Mouse (Mus musculus) liver, embryonic 11.5 days (tissue): ENCODE results near the gene Zfyve9. TPM values are rescaled to one million over a fixed set of nuclear protein-coding genes. Genes with fewer than 3 reads are reported as not detected.

Experiments used
- ATAC-seq: fragments of 200-750 bp; cut with Nextera tagmentation; replicated peaks from 2 replicates; pipeline ENCODE4 v1.8.0; 2017; ENCODE audit warnings: moderate number of reproducible peaks, mild to moderate bottlenecking, moderate TSS enrichment, moderate library complexity; ENCODE audit not compliant: low FRiP score
- DNase-seq: peaks from one replicate; pipeline ENCODE4 v3.0.0-alpha.2; 2017; ENCODE audit warnings: low spot score
- H3K27ac ChIP-seq: fragments of 300-500 bp; sonication (generic); 2 replicates; pipeline ENCODE4 v1.5.1; 2014; ENCODE audit warnings: mild to moderate bottlenecking, low read depth, low read length, control low read depth
- H3K27me3 ChIP-seq: fragments of 300-500 bp; sonication (generic); replicated peaks from 2 replicates; pipeline ENCODE4 v1.6.1; 2014; ENCODE audit warnings: low read length, mixed read lengths; ENCODE audit not compliant: control insufficient read depth, insufficient read depth
- H3K36me3 ChIP-seq: fragments of 300-500 bp; sonication (generic); 2 replicates; pipeline ENCODE4 v1.6.1; 2014; ENCODE audit warnings: mild to moderate bottlenecking, low read length, moderate library complexity, mixed read lengths; ENCODE audit not compliant: control insufficient read depth, insufficient read depth
- H3K4me1 ChIP-seq: fragments of 300-500 bp; sonication (generic); replicated peaks from 2 replicates; pipeline ENCODE4 v1.6.1; 2014; ENCODE audit warnings: low read length, mixed read lengths; ENCODE audit not compliant: control insufficient read depth, insufficient read depth
- H3K4me2 ChIP-seq: fragments of 300-500 bp; sonication (generic); 2 replicates; pipeline ENCODE4 v1.6.1; 2014; ENCODE audit warnings: mild to moderate bottlenecking, control low read depth, moderate library complexity
- H3K4me3 ChIP-seq: fragments of 300-500 bp; sonication (generic); 2 replicates; pipeline ENCODE4 v1.5.1; 2014; ENCODE audit warnings: low read depth, low read length, control low read depth
- H3K9ac ChIP-seq: fragments of 300-500 bp; sonication (generic); 2 replicates; pipeline ENCODE4 v1.6.1; 2014; ENCODE audit warnings: low read depth, low read length, control low read depth
- H3K9me3 ChIP-seq: fragments of 300-500 bp; sonication (generic); 2 replicates; pipeline ENCODE4 v1.6.1; 2016; ENCODE audit warnings: low read length, inconsistent platforms, mixed read lengths; ENCODE audit not compliant: control insufficient read depth
- WGBS: fragments of 180-500 bp; shearing (Covaris S2); extraction: QIAGEN DNeasy Blood & Tissue Kit; methylation state at CpG from one replicate; pipeline ENCODE4 v1.1.7; 2014; 5-methylcytosine and 5-hydroxymethylcytosine counted together
- polyA plus RNA-seq: library from polyadenylated mRNA; unstranded; fragments of >200 nt; fragmentation: Nextera tagmentation; extraction: Ambion mirVana; gene quantifications from 2 replicates; pipeline ENCODE4 v1.2.1, GENCODE M21; 2014

The Zfyve9 gene
- 1.2 and 1.9 TPM in 2 replicates for polyA plus RNA-seq

DNA sequence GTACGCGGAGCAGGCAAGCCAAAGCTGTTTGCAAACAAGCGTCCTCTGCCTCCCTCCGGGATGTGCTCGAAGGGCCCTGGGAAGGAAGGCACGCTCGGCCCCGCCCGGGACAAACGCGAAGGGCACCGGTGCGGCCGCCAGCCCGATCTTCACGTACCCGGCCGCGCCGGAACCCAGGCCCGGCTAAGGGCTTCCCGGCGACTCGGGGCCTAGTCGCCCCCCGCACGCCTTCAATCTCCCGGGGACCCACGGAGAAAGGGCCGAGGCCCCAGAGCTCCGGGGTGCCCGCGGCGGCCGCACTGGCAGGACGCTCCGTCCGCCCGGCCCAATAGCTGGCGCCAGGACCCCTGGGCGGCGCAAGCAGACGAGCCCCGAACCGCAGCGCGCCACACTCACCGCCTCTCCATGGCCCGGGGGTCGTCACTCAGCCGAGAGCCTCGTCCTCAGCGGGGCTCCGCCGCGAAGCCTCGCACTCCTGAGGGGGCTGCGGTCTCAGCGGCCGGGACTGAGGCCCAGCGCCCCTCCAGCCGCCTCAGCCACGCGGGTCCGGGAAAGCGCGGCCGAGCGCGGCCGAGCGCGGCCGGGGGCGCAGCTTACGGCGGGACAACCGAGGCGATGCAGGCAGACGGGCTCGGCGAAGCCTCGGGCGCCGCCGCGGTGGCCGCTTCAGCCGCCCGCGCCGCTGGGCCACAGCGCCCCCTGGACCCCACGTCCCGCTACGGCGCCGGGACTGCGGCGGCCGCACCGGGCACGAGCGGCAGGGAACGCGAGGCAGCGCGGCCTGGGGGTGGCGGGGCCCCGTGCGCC is at the start of gene Zfyve9:
TSS of gene Zfyve9 (minus strand) at position 742 of the 807 bp plus-strand sequence.
- Histone ChIP-seq H3K27me3 (peaks cover 4% of the 10 kb centered on the region), H3K4me3 (peak within 1 kb of the TSS; percentile 60), H3K4me1 (no peaks in the 10 kb centered on the region), H3K9me3 (no peaks in the 10 kb centered on the region), H3K4me2 (peak within 1 kb of the TSS; percentile 98), H3K27ac (peak within 1 kb of the TSS; percentile 79; the same call in 1 of the 2 replicates), H3K9ac (peak within 1 kb of the TSS; percentile 63), H3K36me3 (no peaks in the 10 kb centered on the region)
- peak; percentile 76 for DNase-seq
- under 1% methylated on average over 95 of the region's 111 CpGs for WGBS
- ATAC-seq, result peak; percentile 87

DNA sequence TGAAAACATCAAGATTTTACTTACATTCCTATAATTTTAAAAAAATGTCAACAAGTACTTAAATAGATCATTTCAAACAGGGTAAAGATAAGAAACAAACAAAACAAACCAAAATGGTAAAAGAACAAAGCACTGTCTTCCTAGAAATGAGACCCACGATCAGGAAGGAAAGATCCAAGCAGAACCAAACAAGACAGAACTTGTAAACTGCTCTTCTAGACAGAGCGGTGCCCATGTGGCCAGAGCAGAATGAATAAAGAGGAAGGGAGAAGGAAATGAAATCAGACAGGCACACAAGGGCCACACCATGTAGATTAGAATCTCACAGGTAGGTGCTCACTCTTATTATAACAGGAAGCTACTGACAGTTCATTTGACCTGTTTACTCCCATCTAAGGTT is 46.0 kb upstream of the Zfyve9 start:
- no peak overlapping the region for H3K4me2 ChIP-seq
- no peak for DNase-seq
- H3K9ac ChIP-seq, result no peak overlapping the region
- no peaks in the 10 kb centered on the region for H3K4me1 ChIP-seq
- no peak overlapping the region for H3K4me3 ChIP-seq
- WGBS, result 84% methylated on average over 2 of the region's 2 CpGs
- no peak overlapping the region for H3K27ac ChIP-seq
- H3K27me3 ChIP-seq, result no peaks in the 10 kb centered on the region
- no peaks in the 10 kb centered on the region for H3K9me3 ChIP-seq
- no peak for ATAC-seq
- H3K36me3 ChIP-seq, result peaks cover 24% of the 10 kb centered on the region

DNA sequence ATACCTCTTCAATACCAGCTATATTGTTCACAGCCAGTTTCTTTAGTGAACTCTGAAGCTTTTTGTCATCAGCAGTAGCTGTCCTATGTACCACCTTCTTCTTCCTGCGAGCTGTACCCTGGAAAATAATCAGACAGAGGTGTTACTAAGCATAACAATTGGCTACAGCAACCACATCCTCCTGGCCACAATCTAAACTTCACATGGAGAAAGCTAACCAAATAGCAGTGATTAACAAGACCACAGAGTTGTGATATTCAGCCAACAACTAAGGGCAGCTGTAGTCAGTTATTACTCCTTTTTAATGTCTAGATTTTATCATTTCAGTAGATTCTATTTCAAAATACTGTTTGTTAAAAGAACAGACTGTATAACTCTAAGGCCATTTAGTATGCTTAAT is 45.5 kb upstream of the Zfyve9 start:
- Histone ChIP-seq H3K27ac (no peak overlapping the region), H3K36me3 (peaks cover 24% of the 10 kb centered on the region), H3K9ac (no peak overlapping the region), H3K4me2 (no peak overlapping the region), H3K4me1 (no peaks in the 10 kb centered on the region), H3K9me3 (no peaks in the 10 kb centered on the region), H3K4me3 (no peak overlapping the region), H3K27me3 (no peaks in the 10 kb centered on the region)
- ATAC-seq, result no peak
- DNase-seq, result no peak
- 85% methylated on average over 1 of the region's 1 CpGs for WGBS

DNA sequence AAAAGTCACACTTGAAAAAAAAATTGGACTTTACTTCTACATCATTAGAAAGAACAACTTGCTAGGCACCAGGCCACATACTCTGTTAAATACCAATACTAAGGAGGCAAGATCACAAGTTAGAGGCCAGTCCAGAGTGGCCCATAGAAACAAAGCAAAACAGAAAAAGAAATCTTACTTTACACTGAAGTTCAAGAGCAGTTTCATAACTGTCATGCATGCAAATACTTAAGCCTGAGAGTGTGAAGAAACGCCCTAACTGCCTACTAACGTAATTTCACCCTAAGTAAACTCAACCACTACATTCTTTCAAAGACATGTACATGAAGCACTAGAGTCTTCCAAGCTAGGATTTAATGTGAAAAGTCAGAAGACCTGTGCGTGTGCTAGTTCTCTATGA is 45.1 kb upstream of the Zfyve9 start:
- 89% methylated on average over 3 of the region's 3 CpGs for WGBS
- H3K36me3 ChIP-seq, result peaks cover 24% of the 10 kb centered on the region
- no peak for ATAC-seq

DNA sequence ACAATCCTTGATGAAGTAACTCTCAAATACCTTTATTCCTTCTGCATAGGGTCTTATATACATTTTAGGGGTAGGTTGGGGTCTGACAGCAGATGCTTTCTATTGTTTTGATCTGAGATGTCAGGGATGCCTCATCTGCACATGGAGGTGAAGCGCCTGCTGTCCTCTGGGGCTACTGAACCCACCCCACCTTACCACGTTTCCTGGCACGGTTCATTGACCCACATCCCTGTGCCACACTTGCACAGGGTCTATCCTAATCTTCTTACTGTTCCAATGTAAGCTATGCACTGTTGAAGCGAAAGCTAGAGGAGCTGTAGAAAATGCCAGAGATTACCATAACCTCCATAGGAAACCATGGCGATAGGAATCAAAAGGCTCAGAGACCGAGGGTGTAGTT is 31.0 kb upstream of the Zfyve9 start:
- H3K9ac ChIP-seq, result no peak overlapping the region
- no peak overlapping the region for H3K4me2 ChIP-seq
- H3K9me3 ChIP-seq, result no peaks in the 10 kb centered on the region
- no peak overlapping the region for H3K4me3 ChIP-seq
- H3K27ac ChIP-seq, result no peak overlapping the region
- no peaks in the 10 kb centered on the region for H3K36me3 ChIP-seq
- ATAC-seq (no peak), DNase-seq (no peak)
- H3K27me3 ChIP-seq, result no peaks in the 10 kb centered on the region
- WGBS, result 73% methylated on average over 6 of the region's 6 CpGs
- H3K4me1 ChIP-seq, result no peaks in the 10 kb centered on the region

More for the DNA sequence above, 45.1 kb upstream of the Zfyve9 start:
- Histone ChIP-seq H3K4me3 (no peak overlapping the region), H3K27me3 (no peaks in the 10 kb centered on the region), H3K4me2 (no peak overlapping the region), H3K9me3 (no peaks in the 10 kb centered on the region), H3K27ac (no peak overlapping the region), H3K4me1 (no peaks in the 10 kb centered on the region), H3K9ac (no peak overlapping the region)
- DNase-seq, result no peak

DNA sequence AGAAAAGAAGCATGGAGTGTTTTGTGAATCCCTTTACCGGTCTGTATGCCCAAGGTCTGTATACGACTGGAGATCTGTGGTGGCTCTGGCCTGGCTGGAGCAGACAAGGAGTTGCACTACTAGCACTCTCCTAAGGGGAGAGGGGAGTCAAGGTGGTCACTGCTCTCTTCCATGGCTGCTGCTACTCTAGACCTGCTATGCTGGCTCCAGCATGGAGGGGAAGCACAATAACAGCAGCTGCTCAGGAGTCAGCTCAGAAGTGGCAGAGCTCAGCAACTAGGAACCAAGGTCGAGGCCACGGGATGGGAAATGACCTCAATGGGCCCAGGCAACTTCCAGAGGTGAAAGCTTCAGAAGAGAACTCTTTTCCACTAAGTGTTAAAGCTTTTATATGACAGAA is 30.5 kb upstream of the Zfyve9 start:
- Histone ChIP-seq H3K9ac (no peak overlapping the region), H3K4me1 (no peaks in the 10 kb centered on the region), H3K27me3 (no peaks in the 10 kb centered on the region), H3K4me3 (no peak overlapping the region), H3K4me2 (no peak overlapping the region), H3K9me3 (no peaks in the 10 kb centered on the region), H3K36me3 (no peaks in the 10 kb centered on the region), H3K27ac (no peak overlapping the region)
- WGBS, result 59% methylated on average over 4 of the region's 4 CpGs
- DNase-seq, result no peak
- ATAC-seq, result no peak

DNA sequence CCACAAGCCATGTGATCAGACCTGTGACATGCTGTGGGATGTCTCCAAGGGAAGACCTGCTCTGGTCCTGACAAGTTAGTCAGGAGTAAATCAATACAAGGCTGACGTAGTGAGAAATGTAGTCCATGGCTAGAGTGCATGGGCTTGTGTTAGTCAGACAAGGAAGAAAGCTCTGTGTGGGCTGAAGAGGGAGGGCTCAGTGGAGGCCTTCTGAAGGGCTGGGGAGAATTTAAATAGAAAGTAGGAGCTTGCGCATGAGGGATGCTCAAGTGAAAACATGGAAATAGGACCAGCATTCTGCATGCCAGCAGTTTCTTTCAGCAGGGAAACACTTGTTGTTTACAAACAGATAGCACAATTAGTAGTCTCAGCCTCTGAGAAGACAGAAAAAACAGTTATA is 22.9 kb upstream of the Zfyve9 start:
- WGBS, result 78% methylated on average over 2 of the region's 2 CpGs
- no peaks in the 10 kb centered on the region for H3K4me1 ChIP-seq
- no peaks in the 10 kb centered on the region for H3K36me3 ChIP-seq
- H3K4me3 ChIP-seq, result no peak overlapping the region
- no peak for ATAC-seq
- H3K9ac ChIP-seq, result no peak overlapping the region
- no peaks in the 10 kb centered on the region for H3K27me3 ChIP-seq
- no peak for DNase-seq
- H3K27ac ChIP-seq, result no peak overlapping the region
- H3K9me3 ChIP-seq, result no peaks in the 10 kb centered on the region
- H3K4me2 ChIP-seq, result no peak overlapping the region

DNA sequence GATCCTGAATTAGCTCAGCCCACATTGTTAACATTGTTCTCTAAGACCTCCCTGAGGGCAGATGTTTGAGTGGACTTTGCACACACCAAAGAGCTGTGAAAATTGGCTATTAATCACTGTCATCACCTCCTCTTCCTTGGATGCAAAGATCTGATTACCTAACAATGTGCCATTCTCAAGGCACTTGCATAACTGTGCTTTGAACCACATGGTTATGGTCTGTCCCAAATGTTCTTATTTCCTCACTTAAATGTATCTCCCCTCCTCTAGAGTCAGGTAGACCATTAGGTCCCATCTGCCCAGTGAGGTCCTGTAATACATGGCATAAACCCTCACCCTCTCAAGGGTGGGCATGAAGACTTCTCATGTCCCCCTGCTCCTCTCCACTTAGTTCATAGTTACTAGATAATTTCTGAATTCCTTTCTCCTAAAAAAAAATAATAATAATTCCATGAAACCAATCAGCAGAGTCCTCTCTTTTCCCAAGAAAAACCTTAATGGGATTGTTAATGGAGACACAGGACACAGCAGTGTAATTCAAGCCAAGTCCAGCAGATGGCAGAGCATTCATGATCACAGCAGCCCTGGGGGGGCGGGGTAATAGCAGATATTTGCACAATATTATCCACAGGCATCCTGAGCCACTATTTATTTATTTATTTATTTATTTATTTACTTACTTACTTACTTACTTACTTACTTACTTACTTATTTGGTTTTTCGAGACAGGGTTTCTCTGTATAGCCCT is 17.7 kb upstream of the Zfyve9 start:
- Histone ChIP-seq H3K4me2 (no peak overlapping the region), H3K9ac (no peak overlapping the region), H3K9me3 (no peaks in the 10 kb centered on the region), H3K4me1 (no peaks in the 10 kb centered on the region), H3K4me3 (no peak overlapping the region), H3K27me3 (no peaks in the 10 kb centered on the region), H3K27ac (no peak overlapping the region), H3K36me3 (no peaks in the 10 kb centered on the region)
- WGBS, result 37% methylated on average over 2 of the region's 2 CpGs
- DNase-seq (no peak), ATAC-seq (no peak; the same call in 1 of the 2 replicates)
